Mouse (Mus musculus) E14TG2a.4 (cell line): Measurements from ENCODE around the gene Fosl1.

Experiments used
- H3K27me3 ChIP-seq: 2 replicates; pipeline ENCODE4 v1.6.1; 2014; ENCODE audit warnings: low read length, control low read depth; ENCODE audit not compliant: insufficient read depth
- H3K36me3 ChIP-seq: 2 replicates; pipeline ENCODE4 v1.6.1; 2014; ENCODE audit warnings: low read length, control low read depth; ENCODE audit not compliant: insufficient read depth
- H3K4me1 ChIP-seq: replicated peaks from 2 replicates; pipeline ENCODE4 v1.6.1; 2014; ENCODE audit warnings: low read depth, low read length, control low read depth
- H3K4me3 ChIP-seq: replicated peaks from 2 replicates; pipeline ENCODE4 v1.5.1; 2014; ENCODE audit warnings: mild to moderate bottlenecking, low read length
- H3K9me3 ChIP-seq: 2 replicates; pipeline ENCODE4 v1.6.1; 2014; ENCODE audit warnings: low read length, control low read depth
- CTCF ChIP-seq: conservative IDR thresholded peaks from 2 replicates; pipeline ENCODE4 v1.5.1; 2014; ENCODE audit warnings: low read length
- NANOG ChIP-seq: IDR thresholded peaks from 2 replicates; pipeline ENCODE4 v1.6.1; 2014; ENCODE audit warnings: borderline replicate concordance, low read length, mixed read lengths
- POU5F1 ChIP-seq: IDR thresholded peaks from 2 replicates; pipeline ENCODE4 v1.6.1; 2014; ENCODE audit warnings: low read length, borderline replicate concordance

Fosl1 gene

DNA sequence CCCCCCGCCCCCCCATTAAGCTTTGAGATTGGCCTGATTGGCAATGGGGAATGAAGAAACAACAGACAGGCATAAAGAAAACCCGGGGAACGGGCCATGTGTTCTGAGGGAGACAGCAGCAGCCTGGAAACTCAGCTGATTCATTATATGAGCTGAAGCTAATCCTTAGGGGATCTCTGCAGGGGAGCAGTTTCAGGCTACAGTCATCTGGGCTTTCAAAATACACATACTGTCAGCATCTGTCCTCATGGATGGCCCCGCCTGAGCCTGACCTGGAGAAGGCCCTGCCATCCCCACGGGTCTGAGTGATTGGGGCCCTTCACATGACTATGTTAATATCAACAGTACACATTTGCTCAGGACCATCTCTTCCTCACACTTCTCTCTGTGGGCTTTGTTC, 24.5 kb downstream of the Fosl1 start:
- Histone ChIP-seq H3K4me1 (peaks cover 59% of the 10 kb centered on the region), H3K27me3 (peaks cover 38% of the 10 kb centered on the region), H3K36me3 (peaks cover 12% of the 10 kb centered on the region), H3K9me3 (no peaks in the 10 kb centered on the region), H3K4me3 (no peak overlapping the region)
- no peak for TF ChIP-seq POU5F1
- TF ChIP-seq NANOG: no peak
- no peak for TF ChIP-seq CTCF

DNA sequence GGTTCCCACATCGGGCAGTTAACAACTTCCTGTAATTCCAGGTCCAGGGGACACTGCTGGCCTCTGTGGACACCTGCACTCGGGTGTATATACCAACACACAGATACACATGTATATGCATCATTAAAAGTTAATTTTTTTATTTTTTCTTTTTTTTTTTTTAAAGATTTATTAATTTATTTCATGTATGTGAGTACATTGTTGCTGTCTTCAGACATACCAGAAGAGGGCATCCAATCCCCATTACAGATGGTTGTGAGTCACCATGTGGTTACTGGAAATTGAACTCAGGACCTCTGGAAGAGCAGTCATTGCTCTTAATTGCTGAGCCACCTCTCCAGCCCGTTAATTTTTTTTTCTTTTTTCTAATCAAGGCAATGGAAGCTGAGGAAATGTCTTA, 25.5 kb downstream of the Fosl1 start:
- Histone ChIP-seq H3K4me1 (peaks cover 54% of the 10 kb centered on the region), H3K27me3 (peaks cover 38% of the 10 kb centered on the region), H3K9me3 (no peaks in the 10 kb centered on the region), H3K4me3 (no peak overlapping the region), H3K36me3 (peaks cover 2% of the 10 kb centered on the region; the same call in 1 of the 2 replicates)
- TF ChIP-seq CTCF: peak; percentile 7; the same call in 1 of the 2 replicates
- no peak for TF ChIP-seq POU5F1

DNA sequence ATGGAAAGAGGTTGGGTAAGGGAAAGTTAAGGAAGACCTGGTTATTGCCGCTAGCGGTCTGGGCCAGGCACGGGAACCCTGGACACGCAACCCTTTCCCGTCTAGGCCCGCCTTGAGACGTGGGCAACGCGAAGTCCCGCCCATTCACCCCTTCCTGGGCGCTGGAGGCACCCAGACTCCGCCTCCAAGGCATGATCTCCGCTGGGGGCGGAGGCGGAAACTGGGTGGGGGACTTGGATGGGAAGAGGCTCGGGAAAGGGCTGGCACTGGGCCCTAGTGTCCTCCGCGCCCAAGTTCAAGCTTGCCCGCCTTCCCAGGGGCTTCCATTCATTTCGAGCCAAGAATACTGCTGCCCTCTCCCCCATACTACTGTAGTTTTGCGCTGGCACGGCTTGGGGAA, 26.4 kb downstream of the Fosl1 start, which contains the start of gene Efemp2:
TSS of gene Efemp2 (plus strand) at position 235 of the 400 bp plus-strand sequence.
- peaks cover 38% of the 10 kb centered on the region for H3K27me3 ChIP-seq
- peak within 1 kb of the TSS; percentile 77 for H3K4me3 ChIP-seq
- H3K9me3 ChIP-seq: no peaks in the 10 kb centered on the region
- H3K36me3 ChIP-seq: 0 out of 2 replicates have a peak, but pooled peaks cover 2% of the 10 kb centered on the region
- peaks cover 48% of the 10 kb centered on the region for H3K4me1 ChIP-seq
- TF ChIP-seq NANOG (no peak), CTCF (no peak), POU5F1 (no peak)

DNA sequence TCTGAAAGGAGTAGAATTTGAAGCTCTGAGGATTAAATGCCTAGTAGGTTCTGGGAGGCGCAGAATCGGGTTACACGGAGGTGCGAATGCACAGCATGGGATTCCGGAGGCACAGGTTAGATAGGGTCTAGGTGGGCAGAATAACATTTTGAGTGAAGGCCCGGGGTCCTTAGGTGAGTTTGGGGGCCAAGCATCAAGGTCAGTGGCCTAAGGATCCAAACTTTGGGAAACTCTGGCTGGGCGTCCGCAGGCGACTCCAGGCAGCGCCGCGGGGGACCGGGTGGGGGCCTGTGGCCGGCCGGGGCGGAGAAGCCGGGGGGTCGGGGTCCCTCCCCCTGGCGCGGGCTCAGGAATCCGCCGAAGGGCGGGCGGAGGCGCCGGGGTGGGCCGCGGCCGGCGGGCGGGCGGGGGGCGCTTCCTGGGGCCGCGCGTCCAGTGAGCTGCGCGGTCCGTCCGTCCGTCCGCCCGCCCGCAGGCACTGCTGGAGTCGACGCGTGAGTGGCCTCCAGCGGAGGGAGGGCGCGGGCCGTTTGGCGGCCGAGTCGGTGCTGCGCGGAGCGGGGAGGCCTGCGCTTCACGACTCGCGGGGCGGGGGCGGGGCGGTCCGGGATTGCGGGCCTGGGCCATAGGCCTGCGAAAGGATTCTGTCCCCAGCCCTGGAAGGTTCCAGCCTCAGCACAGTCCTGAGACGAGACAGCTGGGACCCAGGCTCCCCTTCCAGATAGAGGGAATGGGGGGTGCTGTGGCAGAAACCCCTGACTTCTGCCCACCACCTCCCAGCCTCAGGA, 27.1 kb downstream of the Fosl1 start:
- Histone ChIP-seq H3K4me3 (peak overlapping the region; percentile 77), H3K9me3 (no peaks in the 10 kb centered on the region), H3K27me3 (peaks cover 38% of the 10 kb centered on the region), H3K36me3 (0 out of 2 replicates have a peak, but pooled peaks cover 2% of the 10 kb centered on the region), H3K4me1 (peaks cover 41% of the 10 kb centered on the region)
- TF ChIP-seq CTCF (no peak), POU5F1 (no peak), NANOG (no peak)

DNA sequence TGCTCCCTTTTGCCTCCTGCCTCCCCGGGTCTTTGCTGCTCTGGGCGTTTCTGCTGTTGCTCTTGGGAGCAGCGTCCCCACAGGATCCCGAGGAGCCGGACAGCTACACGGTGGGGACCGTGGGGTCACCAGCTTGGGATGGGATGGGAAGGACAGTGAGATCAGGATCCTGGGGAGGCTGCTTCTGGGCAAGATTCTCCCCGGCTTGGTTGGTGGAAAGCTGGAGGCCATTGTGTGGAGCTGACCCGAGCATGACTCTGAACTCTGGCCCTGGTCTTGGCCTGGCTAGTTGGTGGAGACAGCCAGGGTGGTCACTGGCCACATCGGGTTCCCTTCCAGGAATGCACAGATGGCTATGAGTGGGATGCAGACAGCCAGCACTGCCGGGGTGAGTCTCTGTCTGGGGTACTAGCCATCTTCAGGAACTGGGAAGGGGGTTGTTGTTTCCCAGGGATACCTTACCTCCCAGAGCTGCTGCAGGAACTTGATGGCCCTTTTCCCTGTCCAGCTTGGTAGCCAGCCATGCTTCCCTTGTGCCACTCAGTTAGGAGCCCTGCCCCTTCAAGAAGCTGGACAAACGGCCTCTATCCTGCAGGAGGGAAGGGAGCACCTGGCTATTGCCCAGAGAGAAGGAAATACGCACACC, 27.8 kb downstream of the Fosl1 start:
- H3K36me3 ChIP-seq: peaks cover 7% of the 10 kb centered on the region
- TF ChIP-seq POU5F1 (no peak), NANOG (no peak), CTCF (no peak)

DNA sequence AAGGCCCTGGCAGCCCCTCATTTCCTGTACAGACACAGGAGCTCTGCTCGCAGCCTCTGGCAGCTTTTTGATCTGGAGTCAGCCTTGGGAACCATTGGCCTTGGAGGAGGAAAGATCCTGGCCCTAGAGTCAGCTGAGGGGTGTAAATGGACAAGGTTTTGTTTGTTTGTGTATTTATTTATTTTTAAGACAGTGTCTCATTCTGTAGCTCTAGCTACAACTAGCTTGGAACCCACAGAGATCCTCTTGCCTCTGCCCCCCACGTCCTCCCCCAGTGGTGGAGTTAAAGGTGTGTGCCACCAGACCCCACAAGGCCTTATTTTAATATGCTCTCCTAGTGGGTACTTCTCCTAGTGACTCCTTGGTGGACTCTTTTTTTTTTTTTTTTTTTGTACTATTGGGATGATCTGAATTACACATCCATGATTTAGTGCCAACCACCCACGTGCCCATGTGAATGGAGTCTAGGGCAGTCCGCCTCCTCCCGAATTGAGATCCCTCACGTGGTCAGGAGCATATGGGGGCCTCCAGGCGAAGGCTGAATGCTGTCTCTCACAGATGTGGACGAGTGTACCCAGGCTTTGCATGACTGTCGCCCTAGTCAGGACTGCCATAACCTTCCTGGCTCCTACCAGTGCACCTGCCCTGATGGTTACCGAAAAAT, 29.8 kb downstream of the Fosl1 start:
- no peak for TF ChIP-seq NANOG
- TF ChIP-seq POU5F1: no peak
- TF ChIP-seq CTCF: no peak

More for the DNA sequence above, 27.8 kb downstream of the Fosl1 start:
- Histone ChIP-seq H3K4me1 (peaks cover 38% of the 10 kb centered on the region), H3K9me3 (no peaks in the 10 kb centered on the region), H3K27me3 (peaks cover 33% of the 10 kb centered on the region), H3K4me3 (peak overlapping the region; percentile 77)

DNA sequence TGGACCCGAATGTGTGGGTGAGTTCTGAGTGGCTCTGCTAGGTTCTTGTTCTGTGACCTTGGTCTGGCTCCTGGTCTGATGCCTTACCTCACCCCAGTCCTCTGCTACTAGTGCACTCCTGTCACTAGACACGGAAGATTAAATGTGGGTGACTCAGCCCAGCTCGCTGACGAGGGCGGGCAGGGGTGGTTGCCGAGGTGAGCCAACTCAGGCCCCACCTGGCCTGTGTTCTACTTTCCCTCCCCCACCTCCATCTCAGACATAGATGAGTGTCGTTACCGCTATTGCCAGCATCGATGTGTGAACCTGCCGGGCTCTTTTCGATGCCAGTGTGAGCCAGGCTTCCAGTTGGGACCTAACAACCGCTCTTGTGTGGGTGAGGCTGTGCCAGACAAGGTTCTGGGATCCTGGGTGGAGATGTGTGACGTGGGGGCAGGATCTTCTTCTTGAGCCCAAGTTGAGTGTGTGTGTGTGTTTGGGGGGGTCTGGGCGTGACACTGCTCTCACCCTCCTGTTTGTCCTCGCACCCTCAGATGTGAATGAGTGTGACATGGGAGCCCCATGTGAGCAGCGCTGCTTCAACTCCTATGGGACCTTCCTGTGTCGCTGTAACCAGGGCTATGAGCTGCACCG, 30.4 kb downstream of the Fosl1 start:
- Histone ChIP-seq H3K4me1 (peaks cover 39% of the 10 kb centered on the region), H3K36me3 (peaks cover 27% of the 10 kb centered on the region), H3K9me3 (no peaks in the 10 kb centered on the region), H3K4me3 (0 out of 2 replicates have a peak overlapping the region, but pooled peaks have one; percentile 3), H3K27me3 (peaks cover 31% of the 10 kb centered on the region)
- TF ChIP-seq CTCF: no peak
- TF ChIP-seq NANOG: no peak
- TF ChIP-seq POU5F1: no peak

More for the DNA sequence above, 29.8 kb downstream of the Fosl1 start:
- Histone ChIP-seq H3K27me3 (peaks cover 31% of the 10 kb centered on the region), H3K4me3 (no peak overlapping the region), H3K4me1 (peaks cover 35% of the 10 kb centered on the region), H3K9me3 (no peaks in the 10 kb centered on the region), H3K36me3 (peaks cover 21% of the 10 kb centered on the region)

DNA sequence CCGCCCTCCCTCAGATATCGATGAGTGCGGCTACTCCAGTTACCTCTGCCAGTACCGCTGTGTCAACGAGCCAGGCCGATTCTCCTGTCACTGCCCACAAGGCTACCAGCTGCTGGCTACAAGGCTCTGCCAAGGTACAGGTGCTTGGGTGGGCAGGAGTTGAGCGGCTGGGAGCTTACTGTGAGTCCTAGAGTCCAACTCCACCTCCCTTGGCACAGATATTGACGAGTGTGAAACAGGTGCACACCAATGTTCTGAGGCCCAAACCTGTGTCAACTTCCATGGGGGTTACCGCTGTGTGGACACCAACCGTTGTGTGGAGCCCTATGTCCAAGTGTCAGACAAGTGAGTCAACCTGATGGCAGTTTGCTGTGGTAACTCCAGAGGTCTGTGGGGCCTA, 32.7 kb downstream of the Fosl1 start:
- Histone ChIP-seq H3K4me3 (no peak overlapping the region), H3K4me1 (peaks cover 46% of the 10 kb centered on the region), H3K36me3 (peaks cover 49% of the 10 kb centered on the region), H3K9me3 (no peaks in the 10 kb centered on the region), H3K27me3 (peaks cover 14% of the 10 kb centered on the region)
- TF ChIP-seq POU5F1 (no peak), NANOG (no peak), CTCF (no peak)
